Mouse (Mus musculus) small intestine, adult 2 months (tissue): Measurements from ENCODE around the gene Rnf115.

Experiments
- CTCF ChIP-seq: fragments of 200-500 bp; IDR thresholded peaks from 2 replicates; pipeline ENCODE4 v1.5.1; 2012; ENCODE audit warnings: low read depth, mild to moderate bottlenecking, control low read depth, inconsistent platforms, low read length, moderate library complexity, mixed read lengths; ENCODE audit not compliant: insufficient replicate concordance, insufficient read length; ENCODE audit errors: extremely low read depth
- POLR2A ChIP-seq: fragments of 200-500 bp; IDR thresholded peaks from 2 replicates; pipeline ENCODE4 v1.6.1; 2012; ENCODE audit warnings: low read depth, mild to moderate bottlenecking, control low read depth, inconsistent platforms, low read length, moderate library complexity

GRCm38 (mm10) chr3:96772949-96773348 lies 45.5 kb downstream of the Rnf115 start:
- no peak for TF ChIP-seq POLR2A
- no peak for TF ChIP-seq CTCF
